ENCODE assay signal across 8 mouse cellular contexts in genomic region chr12:102878031-102878823, GRCm38 (mm10). TPM values are rescaled to one million over a fixed set of nuclear protein-coding genes. Genes with fewer than 3 reads are reported as not detected.
DNase-seq lines count a peak whose midpoint lies in the region; ATAC-seq and TF ChIP-seq lines count a peak whose summit lies in the region.

Gene Btbd7, minus strand, starts transcription at chr12:102878471.

- H3K27ac ChIP-seq in MEL (ENCODE audit: control insufficient read depth, low read depth, low read length) = peak within 1 kb of the TSS; percentile 66
- H3K27ac ChIP-seq in cerebellum, adult 2 months (ENCODE audit: insufficient read depth, low read length) = peak within 1 kb of the TSS; percentile 78
- peak within 1 kb of the TSS; percentile 97 for H3K27ac ChIP-seq in lung, embryonic 16.5 days (ENCODE audit: low read length)

- H3K4me1 ChIP-seq in MEL (ENCODE audit: control insufficient read depth in 1 of 2, insufficient read depth in 2 of 2, low read length in 2 of 2) = peaks cover 6 to 8% of the 10 kb centered on the region in 2 experiments; a peak in 3 of 4 replicates
- H3K4me1 ChIP-seq in cerebellum, adult 2 months (ENCODE audit: control insufficient read depth, insufficient read depth, low read length) = 0 out of 2 replicates have a peak, but pooled peaks cover 3% of the 10 kb centered on the region
- peaks cover 13% of the 10 kb centered on the region for H3K4me1 ChIP-seq in lung, embryonic 16.5 days (replicated peaks; ENCODE audit: control insufficient read depth, insufficient read depth, low read length)

- no peaks in the 10 kb centered on the region for H3K27me3 ChIP-seq in MEL (ENCODE audit: control insufficient read depth in 1 of 2, insufficient read depth in 2 of 2, low read length in 2 of 2)
- no peaks in the 10 kb centered on the region for H3K27me3 ChIP-seq in cerebellum, adult 2 months (ENCODE audit: control insufficient read depth, insufficient read depth, low read length)
- H3K27me3 ChIP-seq in lung, embryonic 16.5 days (ENCODE audit: control insufficient read depth, insufficient read depth, low read depth, low read length) = no peaks in the 10 kb centered on the region

- TF ChIP-seq CTCF in MEL (IDR thresholded peaks at IDR 0.05 in 2 of 3, conservative IDR thresholded peaks at IDR 0.05 in 1 of 3; ENCODE audit: control insufficient read depth in 1 of 3, insufficient read depth in 1 of 3, low read depth in 2 of 3, low read length in 3 of 3, poor library complexity in 1 of 3, severe bottlenecking in 1 of 3) = no peak
- no peak for TF ChIP-seq CTCF in cerebellum, adult 2 months (IDR thresholded peaks at IDR 0.05; ENCODE audit: borderline replicate concordance, insufficient read depth, low read depth, low read length)

- WGBS in cerebellum, adult 2 months = under 1% methylated on average over 86 of the region's 95 CpGs
- 0% methylated on average over 65 of the region's 95 CpGs for WGBS in lung, embryonic 16.5 days

- H3K4me2 ChIP-seq in lung, embryonic 16.5 days (ENCODE audit: low read depth, low read length) = peak within 1 kb of the TSS; percentile 93

- peak within 1 kb of the TSS; percentile 99 for H3K9ac ChIP-seq in MEL (ENCODE audit: control insufficient read depth, low read depth, low read length, poor library complexity, severe bottlenecking)
- H3K9ac ChIP-seq in lung, embryonic 16.5 days (ENCODE audit: low read length) = peak within 1 kb of the TSS; percentile 96

- H3K79me2 ChIP-seq in MEL (ENCODE audit: control insufficient read depth, insufficient read depth, low read length, poor library complexity) = peaks cover 43% of the 10 kb centered on the region

- peak within 1 kb of the TSS; percentile 72 for H3K4me3 ChIP-seq in MEL (ENCODE audit: control insufficient read depth in 1 of 2, insufficient read depth in 1 of 2, low read depth in 2 of 2, low read length in 2 of 2)
- peak within 1 kb of the TSS; percentile 71 for H3K4me3 ChIP-seq in cerebellum, adult 2 months (replicated peaks; ENCODE audit: insufficient read depth, low read depth, low read length)
- peak within 1 kb of the TSS; percentile 94 for H3K4me3 ChIP-seq in lung, embryonic 16.5 days (ENCODE audit: low read length)

- peak; percentile 86 to 90 for ATAC-seq in hematopoietic stem cell, adult 5-6 weeks (replicated peaks in 1 of 2; ENCODE audit: insufficient read depth in 1 of 2, low FRiP score in 2 of 2, low TSS enrichment in 1 of 2, low read depth in 1 of 2, poor library complexity in 2 of 2, severe bottlenecking in 2 of 2)
- ATAC-seq in lung, embryonic 16.5 days (ENCODE audit: low read depth) = peak; percentile 97

- peaks cover 0 to 28% of the 10 kb centered on the region in 2 experiments; a peak in 2 of 4 replicates for H3K36me3 ChIP-seq in MEL (ENCODE audit: control insufficient read depth in 1 of 2, insufficient read depth in 2 of 2, low read length in 2 of 2)
- H3K36me3 ChIP-seq in lung, embryonic 16.5 days (ENCODE audit: control insufficient read depth, insufficient read depth, low read length) = no peaks in the 10 kb centered on the region

- peak; percentile 95 for DNase-seq in MEL (ENCODE audit: low read depth, low spot score)
- peak; percentile 96 for DNase-seq in cerebellum, adult 2 months
- peak; percentile 95 for DNase-seq in forelimb bud, embryonic 11.5 days (ENCODE audit: low read depth, low spot score)
- DNase-seq in layer of hippocampus, adult 9-10 months (ENCODE audit: low spot score) = peak; percentile 86
- peak; percentile 97 for DNase-seq in ovary, postnatal 10 days (ENCODE audit: low spot score)
- peak; percentile 97 to 99 for DNase-seq in thymus, postnatal 10 days (ENCODE audit: low spot score in 2 of 2)

- peak; percentile 45 to 68; a peak in 3 of 4 replicates for TF ChIP-seq POLR2A in MEL (IDR thresholded peaks at IDR 0.05; ENCODE audit: control insufficient read depth in 1 of 2, insufficient read depth in 1 of 2, low read depth in 1 of 2, low read length in 2 of 2, poor library complexity in 1 of 2)
- TF ChIP-seq POLR2A in cerebellum, adult 2 months (IDR thresholded peaks at IDR 0.05; ENCODE audit: borderline replicate concordance, insufficient read depth, low read length) = peak; percentile 50; the same call in 1 of the 2 replicates

- TF ChIP-seq EP300 in MEL (IDR thresholded peaks at IDR 0.05; ENCODE audit: low read depth in 1 of 2, low read length in 2 of 2) = no peak

- no peaks in the 10 kb centered on the region for H3K9me3 ChIP-seq in MEL (replicated peaks; ENCODE audit: insufficient read depth, low read length)
- no peaks in the 10 kb centered on the region for H3K9me3 ChIP-seq in lung, embryonic 16.5 days (ENCODE audit: control insufficient read depth, low read length)

- TF ChIP-seq RAD21 in MEL (IDR thresholded peaks at IDR 0.05; ENCODE audit: low read depth, low read length) = no peak

TF ChIP-seq in MEL, 35 proteins besides CTCF, POLR2A, EP300 and RAD21:
- TF ChIP-seq SMC3 (IDR thresholded peaks at IDR 0.05; ENCODE audit: low read depth, low read length) (no peak), E2F4 (IDR thresholded peaks at IDR 0.05; ENCODE audit: borderline replicate concordance, low read depth, low read length) (no peak), ZNF384 (IDR thresholded peaks at IDR 0.05; ENCODE audit: low read depth, low read length) (no peak), NRF1 (IDR thresholded peaks at IDR 0.05; ENCODE audit: insufficient read depth, low read depth, low read length, poor library complexity, severe bottlenecking) (peak; percentile 82), MAX (IDR thresholded peaks at IDR 0.05; ENCODE audit: low read length) (peak; percentile 93), HCFC1 (IDR thresholded peaks at IDR 0.05; ENCODE audit: low read depth, low read length) (peak; percentile 68), TCF12 (IDR thresholded peaks at IDR 0.05; ENCODE audit: low read depth, low read length) (peak; percentile 47; the same call in 1 of the 2 replicates), ZMIZ1 (IDR thresholded peaks at IDR 0.05; ENCODE audit: low read depth, low read length) (peak; percentile 63), MEF2A (IDR thresholded peaks at IDR 0.05; ENCODE audit: extremely low read depth, insufficient replicate concordance, low read depth, low read length, poor library complexity, severe bottlenecking) (no peak), USF1 (IDR thresholded peaks at IDR 0.05; ENCODE audit: low read depth, low read length) (peak; percentile 97), JUND (IDR thresholded peaks at IDR 0.05; ENCODE audit: low read depth, low read length) (no peak), MYC (IDR thresholded peaks at IDR 0.05; ENCODE audit: low read depth, low read length) (no peak), ELF1 (IDR thresholded peaks at IDR 0.05; ENCODE audit: low read depth, low read length) (no peak), KAT2A (conservative IDR thresholded peaks at IDR 0.05; ENCODE audit: low read depth, low read length) (no peak), GATA1 (IDR thresholded peaks at IDR 0.05; ENCODE audit: low read depth, low read length) (no peak), MXI1 (IDR thresholded peaks at IDR 0.05; ENCODE audit: low read depth, low read length) (peak; percentile 46), CHD2 (IDR thresholded peaks at IDR 0.05; ENCODE audit: low read length) (no peak), ETS1 (IDR thresholded peaks at IDR 0.05; ENCODE audit: low read depth, low read length) (peak; percentile 17; the same call in 1 of the 2 replicates), RCOR1 (IDR thresholded peaks at IDR 0.05; ENCODE audit: low read depth, low read length) (no peak), MAFK (IDR thresholded peaks at IDR 0.05; ENCODE audit: borderline replicate concordance, low read depth, low read length) (no peak), MYB (IDR thresholded peaks at IDR 0.05; ENCODE audit: low read depth, low read length) (no peak), USF2 (IDR thresholded peaks at IDR 0.05; ENCODE audit: borderline replicate concordance in 1 of 2, insufficient read depth in 1 of 2, low read depth in 1 of 2, low read length in 2 of 2) (peak; percentile 57 to 86; a peak in 3 of 4 replicates), SIN3A (IDR thresholded peaks at IDR 0.05; ENCODE audit: low read length) (no peak; the same call in 1 of the 2 replicates), POLR2AphosphoS2 (IDR thresholded peaks at IDR 0.05; ENCODE audit: low read length) (no peak; the same call in 1 of the 2 replicates), NELFE (IDR thresholded peaks at IDR 0.05; ENCODE audit: low read depth, low read length) (peak; percentile 77), TBP (IDR thresholded peaks at IDR 0.05; ENCODE audit: low read depth, low read length) (no peak), ZC3H11A (IDR thresholded peaks at IDR 0.05; ENCODE audit: low read depth, low read length) (no peak), GABPA (IDR thresholded peaks at IDR 0.05; ENCODE audit: low read depth, low read length) (no peak), ZKSCAN1 (IDR thresholded peaks at IDR 0.05; ENCODE audit: low read depth, low read length) (no peak), TAL1 (IDR thresholded peaks at IDR 0.05; ENCODE audit: low read length) (no peak), CHD1 (IDR thresholded peaks at IDR 0.05; ENCODE audit: low read depth, low read length) (no peak), POLR2AphosphoS5 (IDR thresholded peaks at IDR 0.05; ENCODE audit: borderline replicate concordance, low read depth, low read length) (no peak), MAZ (IDR thresholded peaks at IDR 0.05; ENCODE audit: low read depth, low read length) (peak; percentile 94), BHLHE40 (IDR thresholded peaks at IDR 0.05; ENCODE audit: borderline replicate concordance, low read depth, low read length) (peak; percentile 81), UBTF (IDR thresholded peaks at IDR 0.05; ENCODE audit: borderline replicate concordance, insufficient read depth, low read depth, low read length) (no peak)

RNA-seq across cellular contexts. Expression of gene Btbd7, which starts in this region (rescaled TPM):
- total RNA-seq in MEL (2012; rRNA removed) = 8.4 and 8.5 TPM in 2 replicates
- 10 to 100 TPM in 1 of 2 experiments, not detected in 1; 14.3 TPM for polyA plus RNA-seq in MEL (2012; ENCODE audit: insufficient read depth in 1 of 2, insufficient read length in 2 of 2, low read depth in 1 of 2, low replicate concordance in 2 of 2, missing spikeins in 1 of 2)
- polyA plus RNA-seq in cerebellum, adult 2 months (2012; rRNA removed) = 12.8 and 13.8 TPM in 2 replicates
- 31.6 and 36.5 TPM in 2 replicates for total RNA-seq in hematopoietic stem cell, adult 5-6 weeks (2017)
- polyA plus RNA-seq in lung, embryonic 16.5 days (2015; fragmentation: Nextera tagmentation; extraction: Ambion mirVana) = 17.1 and 18.1 TPM in 2 replicates

Comparison
In these comparisons a context has a peak if more than half of its experiments do, and no peak if none do; other contexts are left out.
1. Peak in every context shown above with its lines: DNase-seq, ATAC-seq, H3K4me3 ChIP-seq and H3K27ac ChIP-seq.